Mouse (Mus musculus) embryonic fibroblast, embryonic 13.5 days (primary cell): ENCODE measurements around the gene Itih5.

Experiments
- CTCF ChIP-seq: IDR thresholded peaks from 2 replicates; pipeline ENCODE4 v1.5.1; 2011; ENCODE audit warnings: mild to moderate bottlenecking, control low read depth, low read length, moderate library complexity, borderline replicate concordance; ENCODE audit not compliant: insufficient read depth
- POLR2A ChIP-seq: IDR thresholded peaks from 2 replicates; pipeline ENCODE4 v1.6.1; 2011; ENCODE audit warnings: low read depth, mild to moderate bottlenecking, control low read depth, low read length, moderate library complexity

DNA sequence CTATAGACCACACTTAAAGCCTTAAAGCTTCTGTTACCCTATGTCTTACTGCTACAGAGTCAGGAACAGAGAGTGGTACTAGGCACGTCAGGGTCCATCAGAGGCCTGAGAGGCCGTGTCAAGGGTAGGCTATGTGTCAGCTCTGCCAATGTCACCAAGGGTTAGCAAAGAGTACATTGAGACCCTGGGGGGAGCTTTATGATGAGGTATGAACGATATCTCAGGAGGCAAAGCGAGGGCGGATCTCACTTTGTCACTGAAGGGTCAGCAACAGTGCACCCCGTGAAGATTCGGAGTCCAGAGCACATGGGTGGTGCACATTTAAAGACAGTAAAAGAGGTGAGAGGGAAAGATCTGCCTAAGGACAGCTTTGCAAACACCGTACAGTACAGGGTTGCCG is 148.6 kb downstream of the Itih5 start:
- TF ChIP-seq CTCF (no peak), POLR2A (no peak)
